In the genomic region with DNA sequence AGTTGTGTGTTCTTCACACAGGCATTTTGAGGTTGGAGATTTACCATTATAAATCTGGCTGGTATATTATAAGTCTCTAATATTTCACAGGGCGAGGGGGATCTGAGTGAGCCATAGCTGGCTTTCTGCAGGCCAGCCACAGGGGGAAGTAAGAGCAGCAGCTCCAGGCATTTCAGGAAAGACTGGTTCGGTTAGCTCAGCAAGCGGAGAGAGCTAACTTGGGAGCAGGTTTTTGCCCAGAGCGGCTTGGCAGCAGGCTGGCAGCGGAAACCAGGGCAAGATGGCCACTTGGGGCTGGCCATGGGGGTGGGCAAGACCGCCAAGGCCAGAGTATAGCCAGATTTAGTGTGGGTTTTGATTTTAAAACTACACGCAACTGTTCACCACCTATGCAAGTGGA, we compare ENCODE assay signal across 10 mouse cellular contexts. TPM values are rescaled to one million over a fixed set of nuclear protein-coding genes. Genes with fewer than 3 reads are reported as not detected.
A peak's percentile ranks its signal among the peaks of the same experiment; 100 is the strongest.
DNase-seq lines count a peak whose midpoint lies in the region; ATAC-seq lines count a peak whose summit lies in the region.
"Had no signal": no experiment of that assay in that cellular context is flagged by ENCODE, and none has a peak within 500 bp of the region (broad histone marks: within the 10 kb centered on the region; RNA-seq: fewer than 3 reads in every experiment).

No protein-coding gene starts in this region.

- ATAC-seq in embryonic facial prominence, embryonic 15.5 days (ENCODE audit: insufficient number of reproducible peaks, low FRiP score, low TSS enrichment, low read depth): no peak
- ATAC-seq: intestine, embryonic 16.5 days; midbrain, embryonic 15.5 days had no signal

- peaks cover 3% of the 10 kb centered on the region; the same call in 1 of the 2 replicates for H3K36me3 ChIP-seq in embryonic facial prominence, embryonic 15.5 days
- H3K36me3 ChIP-seq: midbrain, embryonic 15.5 days had no signal

- no peak overlapping the region for H3K4me3 ChIP-seq in embryonic facial prominence, embryonic 15.5 days (replicated peaks)
- H3K4me3 ChIP-seq: limb, embryonic 13.5 days; midbrain, embryonic 15.5 days had no signal

- H3K4me2 ChIP-seq in embryonic facial prominence, embryonic 15.5 days (replicated peaks): no peak overlapping the region
- H3K4me2 ChIP-seq: limb, embryonic 13.5 days; midbrain, embryonic 15.5 days had no signal

- peak overlapping the region; percentile 9; the same call in 1 of the 2 replicates for H3K27ac ChIP-seq in embryonic facial prominence, embryonic 15.5 days (replicated peaks)
- H3K27ac ChIP-seq: limb, embryonic 13.5 days; midbrain, embryonic 15.5 days had no signal

- WGBS in embryonic facial prominence, embryonic 15.5 days: 67% methylated on average over 7 of the region's 7 CpGs

- H3K9me3 ChIP-seq in embryonic facial prominence, embryonic 15.5 days (replicated peaks): no peaks in the 10 kb centered on the region
- H3K9me3 ChIP-seq: limb, embryonic 13.5 days; midbrain, embryonic 15.5 days had no signal

- H3K27me3 ChIP-seq in embryonic facial prominence, embryonic 15.5 days: no peaks in the 10 kb centered on the region
- H3K27me3 ChIP-seq: limb, embryonic 13.5 days; midbrain, embryonic 15.5 days had no signal

- H3K9ac ChIP-seq in embryonic facial prominence, embryonic 15.5 days: no peak overlapping the region
- H3K9ac ChIP-seq: limb, embryonic 13.5 days; midbrain, embryonic 15.5 days had no signal

- DNase-seq in right cerebral cortex, postnatal 10 days (ENCODE audit: low spot score in 2 of 2): peak; percentile 37 to 47
- DNase-seq in right cerebral cortex, adult 2 months (ENCODE audit: low spot score in 2 of 2): no peak
- DNase-seq in lung, postnatal 14 days: peak; percentile 10
- no peak for DNase-seq in adipocyte (ENCODE audit: low spot score)
- no peak for DNase-seq in thymus, postnatal 36 days
- no peak for DNase-seq in heart, postnatal 4 days

- H3K4me1 ChIP-seq in embryonic facial prominence, embryonic 15.5 days: peaks cover 7% of the 10 kb centered on the region; the same call in 1 of the 2 replicates
- H3K4me1 ChIP-seq: limb, embryonic 13.5 days; midbrain, embryonic 15.5 days had no signal

RNA-seq across cellular contexts. Expression of a gene that starts 39.2 kb away (rescaled TPM):
- polyA plus RNA-seq in embryonic facial prominence, embryonic 15.5 days (2015; fragmentation: Nextera tagmentation; extraction: Ambion mirVana): 35.3 and 37.3 TPM in 2 replicates
- 10 to 100 TPM; 34.5 to 37.1 TPM for total RNA-seq in heart, postnatal 4 days (2021)

Comparison
In these comparisons a context has a peak if more than half of its experiments do, and no peak if none do; other contexts are left out.
1. DNase-seq: peak in right cerebral cortex, postnatal 10 days (2 of 2) and lung, postnatal 14 days (single experiment); none in right cerebral cortex, adult 2 months (0 of 2), adipocyte (single experiment), thymus, postnatal 36 days (0 of 2) and heart, postnatal 4 days (single experiment).